Mouse (Mus musculus): Measurements from ENCODE around the gene Ube2z.

Gene Ube2z

DNA sequence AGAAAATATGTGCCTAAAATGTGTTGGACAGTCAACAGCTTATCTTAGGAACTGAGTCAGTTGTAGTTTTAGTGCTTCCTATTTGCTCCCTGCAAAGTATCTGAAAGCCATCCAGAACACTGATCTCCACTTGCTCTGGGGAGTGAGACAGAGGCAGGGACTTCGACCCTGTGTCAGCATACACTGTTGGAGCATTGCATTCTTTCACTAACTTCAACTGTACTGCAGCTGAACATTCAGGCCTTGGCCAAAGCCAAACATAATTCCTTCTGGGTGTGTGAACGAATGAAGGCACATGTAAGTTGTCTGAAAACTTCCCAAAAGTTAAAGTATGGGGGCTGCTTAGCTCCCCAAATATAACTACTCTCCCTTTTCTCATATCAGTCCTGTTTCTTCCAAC, 18.4 kb downstream of the Ube2z start:
- Histone ChIP-seq H3K9me3 (ENCODE audit: low read length) (no peaks in the 10 kb centered on the region), H3K4me3 (replicated peaks; ENCODE audit: low read length) (no peak overlapping the region), H3K4me1 (replicated peaks; ENCODE audit: low read depth, low read length) (peaks cover 56% of the 10 kb centered on the region), H3K36me3 (ENCODE audit: insufficient read depth, low read length) (peaks cover 99% of the 10 kb centered on the region), H3K27me3 (ENCODE audit: insufficient read depth, low read length) (no peaks in the 10 kb centered on the region)
- TF ChIP-seq NANOG (IDR thresholded peaks at IDR 0.05; ENCODE audit: borderline replicate concordance, low read length): no peak

DNA sequence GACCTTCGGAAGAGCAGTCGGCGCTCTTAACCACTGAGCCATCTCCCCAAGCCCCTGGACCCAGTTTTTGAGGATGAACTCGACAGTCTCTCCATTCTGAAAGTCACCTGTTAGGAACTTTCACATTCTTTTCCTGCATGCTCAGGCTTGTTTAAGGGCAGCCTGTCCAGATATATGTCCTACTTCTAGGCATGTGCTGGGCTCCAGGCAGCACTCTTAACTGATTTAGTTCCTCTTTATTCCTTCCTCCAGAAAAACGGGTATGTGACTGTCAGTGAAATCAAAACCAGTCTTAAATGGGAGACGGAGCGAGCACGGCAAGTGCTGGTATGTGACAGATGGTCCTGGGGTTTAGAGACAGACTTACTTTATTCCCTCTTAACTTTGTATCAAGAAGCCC, 19.2 kb downstream of the Ube2z start:
- H3K4me3 ChIP-seq (replicated peaks; ENCODE audit: low read length): no peak overlapping the region
- H3K36me3 ChIP-seq (ENCODE audit: insufficient read depth, low read length): peaks cover 97% of the 10 kb centered on the region
- peaks cover 48% of the 10 kb centered on the region for H3K4me1 ChIP-seq (replicated peaks; ENCODE audit: low read depth, low read length)
- H3K9me3 ChIP-seq (ENCODE audit: low read length): no peaks in the 10 kb centered on the region
- H3K27me3 ChIP-seq (ENCODE audit: insufficient read depth, low read length): no peaks in the 10 kb centered on the region
- TF ChIP-seq NANOG (IDR thresholded peaks at IDR 0.05; ENCODE audit: borderline replicate concordance, low read length) (no peak), CTCF (conservative IDR thresholded peaks at IDR 0.05; ENCODE audit: low read length) (no peak), POU5F1 (IDR thresholded peaks at IDR 0.05; ENCODE audit: borderline replicate concordance, low read length) (no peak)

- H3K27me3 ChIP-seq (ENCODE audit: insufficient read depth, low read length): no peaks in the 10 kb centered on the region
- TF ChIP-seq CTCF (conservative IDR thresholded peaks at IDR 0.05; ENCODE audit: low read length) (no peak), POU5F1 (IDR thresholded peaks at IDR 0.05; ENCODE audit: borderline replicate concordance, low read length) (no peak), NANOG (IDR thresholded peaks at IDR 0.05; ENCODE audit: borderline replicate concordance, low read length) (no peak)
- H3K4me3 ChIP-seq (replicated peaks; ENCODE audit: low read length): no peak overlapping the region
- H3K9me3 ChIP-seq (ENCODE audit: low read length): no peaks in the 10 kb centered on the region
- H3K36me3 ChIP-seq (ENCODE audit: insufficient read depth, low read length): peaks cover 91% of the 10 kb centered on the region
- peaks cover 38% of the 10 kb centered on the region for H3K4me1 ChIP-seq (replicated peaks; ENCODE audit: low read depth, low read length)
Measured at GRCm38 (mm10) chr11:96044803-96045567, 20.2 kb downstream of the Ube2z start.

GRCm38 (mm10) chr11:96038560-96038959, 26.6 kb downstream of the Ube2z start:
- no peaks in the 10 kb centered on the region for H3K27me3 ChIP-seq (ENCODE audit: insufficient read depth, low read length)
- H3K4me1 ChIP-seq (replicated peaks; ENCODE audit: low read depth, low read length): peaks cover 23% of the 10 kb centered on the region
- H3K4me3 ChIP-seq (replicated peaks; ENCODE audit: low read length): no peak overlapping the region
- no peaks in the 10 kb centered on the region for H3K9me3 ChIP-seq (ENCODE audit: low read length)
- TF ChIP-seq CTCF (conservative IDR thresholded peaks at IDR 0.05; ENCODE audit: low read length): no peak
- H3K36me3 ChIP-seq (ENCODE audit: insufficient read depth, low read length): peaks cover 56% of the 10 kb centered on the region

DNA sequence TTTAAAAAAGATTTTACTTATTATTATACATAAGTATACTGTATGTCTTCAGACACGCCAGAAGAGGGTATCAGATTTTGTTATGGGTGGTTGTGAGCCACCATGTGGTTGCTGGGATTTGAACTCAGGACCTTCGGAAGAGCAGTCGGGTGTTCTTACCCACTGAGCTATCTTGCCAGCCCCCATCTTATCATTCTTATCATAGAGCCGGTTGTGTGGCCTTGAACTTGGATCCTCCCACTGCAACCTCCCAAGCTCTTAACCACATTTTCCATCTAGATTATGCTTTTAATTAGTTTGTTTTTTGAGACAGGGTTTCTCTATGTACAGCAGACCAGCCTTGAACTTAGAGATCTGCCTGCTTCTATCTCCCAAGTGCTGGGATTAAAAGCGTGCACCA, 27.7 kb downstream of the Ube2z start:
- TF ChIP-seq CTCF (conservative IDR thresholded peaks at IDR 0.05; ENCODE audit: low read length) (no peak), NANOG (IDR thresholded peaks at IDR 0.05; ENCODE audit: borderline replicate concordance, low read length) (no peak), POU5F1 (IDR thresholded peaks at IDR 0.05; ENCODE audit: borderline replicate concordance, low read length) (no peak)
- Histone ChIP-seq H3K9me3 (ENCODE audit: low read length) (no peaks in the 10 kb centered on the region), H3K4me1 (replicated peaks; ENCODE audit: low read depth, low read length) (peaks cover 24% of the 10 kb centered on the region), H3K36me3 (ENCODE audit: insufficient read depth, low read length) (peaks cover 45% of the 10 kb centered on the region), H3K4me3 (replicated peaks; ENCODE audit: low read length) (no peak overlapping the region), H3K27me3 (ENCODE audit: insufficient read depth, low read length) (no peaks in the 10 kb centered on the region)

DNA sequence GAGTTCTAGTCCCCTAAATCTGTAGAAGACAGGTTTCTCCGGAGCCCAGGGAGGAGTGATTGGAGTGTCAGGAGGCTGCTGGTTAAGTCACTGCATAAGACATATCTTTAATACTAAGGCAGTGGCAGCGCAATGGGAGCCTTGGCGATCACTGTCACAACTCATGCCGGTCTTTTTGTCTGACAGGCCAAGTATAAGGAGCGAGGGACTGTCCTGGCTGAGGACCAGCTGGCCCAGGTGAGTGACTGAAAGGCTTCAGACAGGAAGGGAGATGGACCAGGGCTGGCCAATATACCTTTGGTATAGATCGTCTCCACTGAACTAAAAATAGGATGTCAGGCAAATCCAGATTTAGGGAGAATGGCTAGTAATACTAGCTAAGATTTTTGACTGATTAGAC, 30.1 kb downstream of the Ube2z start:
- Histone ChIP-seq H3K4me3 (replicated peaks; ENCODE audit: low read length) (peak overlapping the region; percentile 95), H3K9me3 (ENCODE audit: low read length) (no peaks in the 10 kb centered on the region), H3K4me1 (replicated peaks; ENCODE audit: low read depth, low read length) (peaks cover 24% of the 10 kb centered on the region), H3K27me3 (ENCODE audit: insufficient read depth, low read length) (no peaks in the 10 kb centered on the region), H3K36me3 (ENCODE audit: insufficient read depth, low read length) (peaks cover 28% of the 10 kb centered on the region)
- TF ChIP-seq CTCF (conservative IDR thresholded peaks at IDR 0.05; ENCODE audit: low read length): no peak
- TF ChIP-seq NANOG (IDR thresholded peaks at IDR 0.05; ENCODE audit: borderline replicate concordance, low read length): no peak
- no peak for TF ChIP-seq POU5F1 (IDR thresholded peaks at IDR 0.05; ENCODE audit: borderline replicate concordance, low read length)

GRCm38 (mm10) chr11:96034596-96035052, 30.6 kb downstream of the Ube2z start, which contains the start of gene Snf8:
Gene Snf8 (plus strand): TSS chr11:96034885.
- 0 out of 2 replicates have a peak, but pooled peaks cover under 1% of the 10 kb centered on the region for H3K27me3 ChIP-seq (ENCODE audit: insufficient read depth, low read length)
- H3K36me3 ChIP-seq (ENCODE audit: insufficient read depth, low read length): peaks cover 28% of the 10 kb centered on the region
- TF ChIP-seq CTCF (conservative IDR thresholded peaks at IDR 0.05; ENCODE audit: low read length): no peak
- TF ChIP-seq POU5F1 (IDR thresholded peaks at IDR 0.05; ENCODE audit: borderline replicate concordance, low read length): no peak
- no peak for TF ChIP-seq NANOG (IDR thresholded peaks at IDR 0.05; ENCODE audit: borderline replicate concordance, low read length)
- H3K4me3 ChIP-seq (replicated peaks; ENCODE audit: low read length): peak within 1 kb of the TSS; percentile 95
- H3K9me3 ChIP-seq (ENCODE audit: low read length): no peaks in the 10 kb centered on the region
- peaks cover 24% of the 10 kb centered on the region for H3K4me1 ChIP-seq (replicated peaks; ENCODE audit: low read depth, low read length)

DNA sequence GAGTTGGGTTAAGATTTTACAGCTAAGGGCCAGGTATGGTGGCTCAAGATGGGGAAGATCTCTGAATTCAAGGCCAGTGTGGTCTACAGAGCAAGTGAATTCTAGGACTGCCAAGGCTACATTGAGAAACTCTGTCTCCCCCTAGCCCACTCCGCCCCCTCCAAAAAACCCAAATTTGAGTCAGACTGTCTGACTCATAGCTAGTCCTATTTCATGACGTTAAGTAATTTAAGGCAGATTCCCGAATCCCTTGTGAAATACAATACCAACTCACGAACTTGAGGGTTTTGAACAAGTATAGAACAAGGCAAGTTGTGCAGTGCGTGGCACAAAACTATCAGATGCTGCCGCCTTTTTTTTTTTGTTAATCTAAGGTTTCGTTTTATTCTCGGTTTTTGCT, 31.1 kb downstream of the Ube2z start:
- Histone ChIP-seq H3K36me3 (ENCODE audit: insufficient read depth, low read length) (peaks cover 25% of the 10 kb centered on the region), H3K27me3 (ENCODE audit: insufficient read depth, low read length) (0 out of 2 replicates have a peak, but pooled peaks cover 5% of the 10 kb centered on the region), H3K9me3 (ENCODE audit: low read length) (no peaks in the 10 kb centered on the region), H3K4me1 (replicated peaks; ENCODE audit: low read depth, low read length) (peaks cover 24% of the 10 kb centered on the region), H3K4me3 (replicated peaks; ENCODE audit: low read length) (peak overlapping the region; percentile 95)
- no peak for TF ChIP-seq POU5F1 (IDR thresholded peaks at IDR 0.05; ENCODE audit: borderline replicate concordance, low read length)
- TF ChIP-seq NANOG (IDR thresholded peaks at IDR 0.05; ENCODE audit: borderline replicate concordance, low read length): no peak
- no peak for TF ChIP-seq CTCF (conservative IDR thresholded peaks at IDR 0.05; ENCODE audit: low read length)

GRCm38 (mm10) chr11:96033264-96033663, 31.9 kb downstream of the Ube2z start:
- H3K9me3 ChIP-seq (ENCODE audit: low read length): no peaks in the 10 kb centered on the region
- no peak overlapping the region for H3K4me3 ChIP-seq (replicated peaks; ENCODE audit: low read length)
- no peak for TF ChIP-seq POU5F1 (IDR thresholded peaks at IDR 0.05; ENCODE audit: borderline replicate concordance, low read length)
- TF ChIP-seq NANOG (IDR thresholded peaks at IDR 0.05; ENCODE audit: borderline replicate concordance, low read length): no peak
- TF ChIP-seq CTCF (conservative IDR thresholded peaks at IDR 0.05; ENCODE audit: low read length): peak; percentile 69

More at GRCm38 (mm10) chr11:96033264-96033663, 31.9 kb downstream of the Ube2z start:
- Histone ChIP-seq H3K36me3 (ENCODE audit: insufficient read depth, low read length) (peaks cover 16% of the 10 kb centered on the region), H3K4me1 (replicated peaks; ENCODE audit: low read depth, low read length) (peaks cover 27% of the 10 kb centered on the region), H3K27me3 (ENCODE audit: insufficient read depth, low read length) (0 out of 2 replicates have a peak, but pooled peaks cover 8% of the 10 kb centered on the region)

All from E14TG2a.4 (cell line).